Comparison of ENCODE assay signal across 7 mouse cellular contexts in the genomic region with DNA sequence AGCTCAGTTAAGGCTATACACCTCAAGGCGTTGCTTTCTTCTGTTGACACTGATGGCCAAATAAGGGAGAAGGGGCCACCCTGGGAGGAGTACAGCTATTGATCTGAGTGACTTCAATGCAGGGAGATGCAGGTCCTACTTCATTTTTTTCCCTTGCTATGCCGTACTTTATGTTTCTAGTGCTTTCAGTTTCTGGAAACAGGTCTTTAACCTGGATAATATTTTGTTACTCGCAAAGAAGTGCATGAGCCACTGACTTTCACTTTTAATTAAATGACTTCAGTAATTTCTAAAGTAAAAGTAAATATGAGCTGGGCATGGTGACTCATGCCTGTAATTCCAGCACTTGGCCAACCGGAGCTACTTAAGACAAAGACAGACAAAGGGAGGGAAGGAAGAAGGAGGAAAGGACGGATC. TPM values are rescaled to one million over a fixed set of nuclear protein-coding genes. Genes with fewer than 3 reads are reported as not detected.
DNase-seq lines count a peak whose midpoint lies in the region; ATAC-seq and TF ChIP-seq lines count a peak whose summit lies in the region.

No protein-coding gene starts in this region.

- H3K36me3 ChIP-seq in spleen, adult 2 months (ENCODE audit: control insufficient read depth, insufficient read depth, low read length), result no peaks in the 10 kb centered on the region
- no peaks in the 10 kb centered on the region for H3K36me3 ChIP-seq in hindbrain, embryonic 10.5 days
- H3K36me3 ChIP-seq in lung, embryonic 15.5 days, result no peaks in the 10 kb centered on the region
- H3K36me3 ChIP-seq in stomach, postnatal 0 days (ENCODE audit: control insufficient read depth, insufficient read depth, low read length), result no peaks in the 10 kb centered on the region
- no peaks in the 10 kb centered on the region for H3K36me3 ChIP-seq in thymus, adult 2 months (ENCODE audit: control insufficient read depth, insufficient read depth, low read length)

- peak overlapping the region; percentile 93 for H3K4me2 ChIP-seq in lung, embryonic 15.5 days
- peak overlapping the region; percentile 94 for H3K4me2 ChIP-seq in stomach, postnatal 0 days (replicated peaks; ENCODE audit: low read depth)

- H3K9me3 ChIP-seq in hindbrain, embryonic 10.5 days, result no peaks in the 10 kb centered on the region
- no peaks in the 10 kb centered on the region for H3K9me3 ChIP-seq in lung, embryonic 15.5 days
- H3K9me3 ChIP-seq in stomach, postnatal 0 days (ENCODE audit: control insufficient read depth, low read length), result no peaks in the 10 kb centered on the region

- no peak for TF ChIP-seq CTCF in spleen, adult 2 months (IDR thresholded peaks at IDR 0.05; ENCODE audit: extremely low read depth, insufficient read depth, insufficient read length, insufficient replicate concordance)
- no peak; the same call in none of the 2 replicates for TF ChIP-seq CTCF in stomach, postnatal 0 days (IDR thresholded peaks at IDR 0.05; ENCODE audit: low read depth)
- no peak for TF ChIP-seq CTCF in thymus, adult 2 months (IDR thresholded peaks at IDR 0.05; ENCODE audit: borderline replicate concordance, control insufficient read depth, extremely low read depth, insufficient read depth, low read length, poor library complexity)

- H3K9ac ChIP-seq in lung, embryonic 15.5 days, result peak overlapping the region; percentile 75
- peak overlapping the region; percentile 82 for H3K9ac ChIP-seq in stomach, postnatal 0 days (ENCODE audit: low read length)

- no peak for TF ChIP-seq POLR2A in spleen, adult 2 months (IDR thresholded peaks at IDR 0.05; ENCODE audit: low read depth, low read length)
- TF ChIP-seq POLR2A in thymus, adult 2 months (IDR thresholded peaks at IDR 0.05; ENCODE audit: control insufficient read depth, extremely low read depth, insufficient read depth, low read length, poor library complexity), result no peak

- no peaks in the 10 kb centered on the region for H3K27me3 ChIP-seq in spleen, adult 2 months (ENCODE audit: control insufficient read depth, insufficient read depth, low read length)
- H3K27me3 ChIP-seq in hindbrain, embryonic 10.5 days (ENCODE audit: insufficient read depth, poor library complexity, severe bottlenecking), result no peaks in the 10 kb centered on the region
- no peaks in the 10 kb centered on the region for H3K27me3 ChIP-seq in lung, embryonic 15.5 days
- no peaks in the 10 kb centered on the region for H3K27me3 ChIP-seq in stomach, postnatal 0 days (ENCODE audit: control insufficient read depth, insufficient read depth, low read length)
- no peaks in the 10 kb centered on the region for H3K27me3 ChIP-seq in thymus, adult 2 months (ENCODE audit: control insufficient read depth, insufficient read depth, low read length)

- DNase-seq in spleen, adult 2 months (ENCODE audit: low read depth in 1 of 2, low spot score in 2 of 2), result peak in 1 of 2 experiments; percentile 17
- DNase-seq in spleen, adult 18-20 months, result no peak
- peak; percentile 64 for DNase-seq in c-Kit-positive CD71-positive TER-119-positive erythroid progenitor cells, embryonic 14.5 days (ENCODE audit: low spot score)
- peak; percentile 27 for DNase-seq in hindbrain, embryonic 10.5 days (ENCODE audit: low spot score)
- DNase-seq in stomach, postnatal 0 days (ENCODE audit: low spot score), result peak; percentile 36
- no peak for DNase-seq in thymus, adult 2 months

- no peak for ATAC-seq in lung, embryonic 15.5 days (ENCODE audit: borderline replicate concordance, extremely low read depth, low FRiP score, low TSS enrichment)
- ATAC-seq in stomach, postnatal 0 days (ENCODE audit: low FRiP score, low TSS enrichment), result peak; percentile 61

- WGBS in spleen, adult 2 months, result 2% methylated on average over 5 of the region's 5 CpGs
- WGBS in hindbrain, embryonic 10.5 days, result 20% methylated on average over 5 of the region's 5 CpGs
- 8% methylated on average over 5 of the region's 5 CpGs for WGBS in lung, embryonic 15.5 days
- 2% methylated on average over 5 of the region's 5 CpGs for WGBS in stomach, postnatal 0 days
- WGBS in thymus, adult 2 months, result 6% methylated on average over 5 of the region's 5 CpGs

- TF ChIP-seq EP300 in stomach, postnatal 0 days (optimal IDR thresholded peaks at IDR 0.05), result no peak

- peak overlapping the region; percentile 29; the same call in 1 of the 2 replicates for H3K27ac ChIP-seq in spleen, adult 2 months (ENCODE audit: insufficient read depth, low read length)
- peak overlapping the region; percentile 95 for H3K27ac ChIP-seq in hindbrain, embryonic 10.5 days
- peak overlapping the region; percentile 90 for H3K27ac ChIP-seq in lung, embryonic 15.5 days
- H3K27ac ChIP-seq in stomach, postnatal 0 days (replicated peaks), result peak overlapping the region; percentile 90
- H3K27ac ChIP-seq in thymus, adult 2 months (ENCODE audit: control insufficient read depth, insufficient read depth, low read length), result no peak overlapping the region

- H3K4me3 ChIP-seq in spleen, adult 2 months (ENCODE audit: extremely low read depth, insufficient read depth, insufficient read length), result peak overlapping the region; percentile 54
- H3K4me3 ChIP-seq in hindbrain, embryonic 10.5 days, result peak overlapping the region; percentile 67
- H3K4me3 ChIP-seq in lung, embryonic 15.5 days, result peak overlapping the region; percentile 94
- peak overlapping the region; percentile 85 for H3K4me3 ChIP-seq in stomach, postnatal 0 days (ENCODE audit: low read depth, low read length)
- no peak overlapping the region for H3K4me3 ChIP-seq in thymus, adult 2 months (ENCODE audit: control insufficient read depth, insufficient read depth, low read length)

- peaks cover 5% of the 10 kb centered on the region for H3K4me1 ChIP-seq in spleen, adult 2 months (ENCODE audit: control insufficient read depth, insufficient read depth, insufficient read length)
- H3K4me1 ChIP-seq in hindbrain, embryonic 10.5 days (replicated peaks), result peaks cover 13% of the 10 kb centered on the region
- 0 out of 2 replicates have a peak, but pooled peaks cover 6% of the 10 kb centered on the region for H3K4me1 ChIP-seq in lung, embryonic 15.5 days
- no peaks in the 10 kb centered on the region for H3K4me1 ChIP-seq in stomach, postnatal 0 days (replicated peaks; ENCODE audit: control insufficient read depth, insufficient read depth)
- H3K4me1 ChIP-seq in thymus, adult 2 months (replicated peaks; ENCODE audit: control insufficient read depth, insufficient read depth, low read length), result peaks cover 3% of the 10 kb centered on the region

RNA-seq across cellular contexts. Expression of gene Fam69a, which starts 1.0 kb away (rescaled TPM):
- 1.6 and 2.2 TPM in 2 replicates for polyA plus RNA-seq in spleen, adult 2 months (2012; rRNA removed)
- polyA plus RNA-seq in hindbrain, embryonic 10.5 days (2016; fragmentation: Nextera tagmentation; extraction: Ambion mirVana), result 18.6 and 22.2 TPM in 2 replicates
- 22.0 and 22.7 TPM in 2 replicates for polyA plus RNA-seq in lung, embryonic 15.5 days (2015; fragmentation: Nextera tagmentation; extraction: Ambion mirVana)
- polyA plus RNA-seq in stomach, postnatal 0 days (2015; fragmentation: Nextera tagmentation; extraction: Ambion mirVana), result 15.5 and 16.3 TPM in 2 replicates
- polyA plus RNA-seq in thymus, adult 2 months (2012; rRNA removed), result 2.1 and 2.3 TPM in 2 replicates

Comparison
In these comparisons a context has a peak if more than half of its experiments do, and no peak if none do; other contexts are left out.
1. DNase-seq: peak in c-Kit-positive CD71-positive TER-119-positive erythroid progenitor cells, embryonic 14.5 days (single experiment), hindbrain, embryonic 10.5 days (single experiment) and stomach, postnatal 0 days (single experiment); none in spleen, adult 18-20 months (0 of 2) and thymus, adult 2 months (single experiment).